Mouse (Mus musculus): Measurements from ENCODE around the gene Rab6b. TPM values are rescaled to one million over a fixed set of nuclear protein-coding genes. Genes with fewer than 3 reads are reported as not detected.
"Not testable (repeated sequence)": the region's sequence is repeated elsewhere in the genome, so short reads cannot be mapped to it uniquely, and the experiment has no call there.

The Rab6b gene
- total RNA-seq, 2 experiments from 2014 or later = 0.15 to 1.2 TPM

GRCm38 (mm10) chr9:103140384-103140783 lies 28.8 kb downstream of the Rab6b start:
- ATAC-seq (ENCODE audit: poor library complexity, severe bottlenecking) = no peak

GRCm38 (mm10) chr9:103141266-103141665 lies 29.7 kb downstream of the Rab6b start:
- ATAC-seq (ENCODE audit: poor library complexity, severe bottlenecking) = no peak

- ATAC-seq (ENCODE audit: poor library complexity, severe bottlenecking) = no peak
Measured at GRCm38 (mm10) chr9:103143881-103144280, 32.3 kb downstream of the Rab6b start.

GRCm38 (mm10) chr9:103145351-103145750 lies 33.8 kb downstream of the Rab6b start:
- no peak for ATAC-seq (ENCODE audit: poor library complexity, severe bottlenecking)

- no peak for ATAC-seq (ENCODE audit: poor library complexity, severe bottlenecking)
Measured at GRCm38 (mm10) chr9:103146257-103146656, 34.7 kb downstream of the Rab6b start.

GRCm38 (mm10) chr9:103146703-103147102 lies 35.1 kb downstream of the Rab6b start:
- ATAC-seq (ENCODE audit: poor library complexity, severe bottlenecking) = 0 out of 2 replicates have a peak, but pooled peaks have one; percentile 16

GRCm38 (mm10) chr9:103147103-103147502 lies 35.5 kb downstream of the Rab6b start:
- ATAC-seq (ENCODE audit: poor library complexity, severe bottlenecking) = no peak

- ATAC-seq (ENCODE audit: poor library complexity, severe bottlenecking) = peak; percentile 82
Measured at GRCm38 (mm10) chr9:103149074-103149799, 37.6 kb downstream of the Rab6b start.

GRCm38 (mm10) chr9:103153286-103153685 lies 41.7 kb downstream of the Rab6b start:
- no peak for ATAC-seq (ENCODE audit: poor library complexity, severe bottlenecking)

GRCm38 (mm10) chr9:103154568-103154967 lies 43.0 kb downstream of the Rab6b start:
- ATAC-seq (ENCODE audit: poor library complexity, severe bottlenecking) = no peak

GRCm38 (mm10) chr9:103155158-103155557 lies 43.6 kb downstream of the Rab6b start:
- not testable (repeated sequence) for ATAC-seq (ENCODE audit: poor library complexity, severe bottlenecking)

- ATAC-seq (ENCODE audit: poor library complexity, severe bottlenecking) = no peak
Measured at GRCm38 (mm10) chr9:103163806-103164205, 52.2 kb downstream of the Rab6b start.

GRCm38 (mm10) chr9:103168046-103168445 lies 56.5 kb downstream of the Rab6b start:
- ATAC-seq (ENCODE audit: poor library complexity, severe bottlenecking) = no peak

GRCm38 (mm10) chr9:103168771-103169170 lies 57.2 kb downstream of the Rab6b start:
- no peak for ATAC-seq (ENCODE audit: poor library complexity, severe bottlenecking)

- peak; percentile 72 for ATAC-seq (ENCODE audit: poor library complexity, severe bottlenecking)
Measured at GRCm38 (mm10) chr9:103174771-103175519, 63.4 kb downstream of the Rab6b start.

- ATAC-seq (ENCODE audit: poor library complexity, severe bottlenecking) = peak; percentile 37
Measured at GRCm38 (mm10) chr9:103175692-103176091, 64.1 kb downstream of the Rab6b start.

- no peak for ATAC-seq (ENCODE audit: poor library complexity, severe bottlenecking)
Measured at GRCm38 (mm10) chr9:103180303-103180702, 68.7 kb downstream of the Rab6b start.

- peak; percentile 93 for ATAC-seq (ENCODE audit: poor library complexity, severe bottlenecking)
Measured at GRCm38 (mm10) chr9:103180807-103181565, 69.4 kb downstream of the Rab6b start.

- ATAC-seq (ENCODE audit: poor library complexity, severe bottlenecking) = no peak
Measured at GRCm38 (mm10) chr9:103181886-103182285, 70.3 kb downstream of the Rab6b start.

GRCm38 (mm10) chr9:103184855-103185254 lies 73.3 kb downstream of the Rab6b start:
- ATAC-seq (ENCODE audit: poor library complexity, severe bottlenecking) = no peak

GRCm38 (mm10) chr9:103185946-103186345 lies 74.4 kb downstream of the Rab6b start:
- ATAC-seq (ENCODE audit: poor library complexity, severe bottlenecking) = no peak

Measured in megakaryocyte, adult 5-6 weeks (primary cell).